Mouse (Mus musculus): ENCODE results near the gene Agbl1. TPM values are rescaled to one million over a fixed set of nuclear protein-coding genes. Genes with fewer than 3 reads are reported as not detected.
"Not testable (repeated sequence)": the region's sequence is repeated elsewhere in the genome, so short reads cannot be mapped to it uniquely, and the experiment has no call there.

Gene Agbl1
- total RNA-seq (2017) = 0.10 to 0.19 TPM in 2 of 3 replicates, not detected in the other

DNA sequence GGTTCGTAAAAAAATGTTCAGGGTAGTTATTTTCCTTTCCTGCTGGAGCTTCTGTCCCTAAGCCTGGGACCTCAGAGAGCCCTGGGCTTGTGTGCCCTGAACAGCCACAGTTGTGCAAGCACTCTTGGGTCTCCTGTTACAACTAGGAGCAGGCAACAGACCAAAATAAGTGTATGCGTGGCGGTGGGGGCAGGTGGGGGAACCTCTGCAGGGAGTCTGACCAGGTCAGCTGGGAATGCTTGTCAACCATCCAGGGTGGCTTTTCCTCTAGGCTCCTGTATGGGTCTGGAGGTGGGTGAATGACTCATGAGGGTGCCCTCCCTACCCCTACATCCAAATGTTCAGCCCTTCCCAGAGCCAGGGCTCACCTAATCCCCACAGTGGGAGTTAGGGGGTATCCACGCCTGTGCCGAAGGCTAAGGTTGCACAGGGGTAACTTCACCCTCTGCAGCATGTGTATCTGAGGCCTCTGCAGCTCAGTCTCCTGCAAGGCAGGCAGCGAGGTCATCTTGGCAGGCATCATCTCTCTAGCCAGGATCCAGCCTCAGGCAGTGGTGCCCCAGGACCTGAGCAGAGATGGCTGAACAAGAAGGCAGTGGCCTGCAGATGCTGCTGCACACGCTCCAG, at the start of gene Agbl1:
Agbl1 (plus strand) TSS at position 577 of the 627 bp plus-strand sequence.
- no peak for ATAC-seq (replicated peaks; ENCODE audit: insufficient number of reproducible peaks, low FRiP score, low TSS enrichment, poor library complexity, severe bottlenecking)

- no peak for ATAC-seq (replicated peaks; ENCODE audit: insufficient number of reproducible peaks, low FRiP score, low TSS enrichment, poor library complexity, severe bottlenecking)
Observed at GRCm38 (mm10) chr7:76185005-76185658, 44.6 kb upstream of the Agbl1 start.

- ATAC-seq (replicated peaks; ENCODE audit: insufficient number of reproducible peaks, low FRiP score, low TSS enrichment, poor library complexity, severe bottlenecking) = no peak
Observed at GRCm38 (mm10) chr7:76185681-76186121, 44.0 kb upstream of the Agbl1 start.

DNA sequence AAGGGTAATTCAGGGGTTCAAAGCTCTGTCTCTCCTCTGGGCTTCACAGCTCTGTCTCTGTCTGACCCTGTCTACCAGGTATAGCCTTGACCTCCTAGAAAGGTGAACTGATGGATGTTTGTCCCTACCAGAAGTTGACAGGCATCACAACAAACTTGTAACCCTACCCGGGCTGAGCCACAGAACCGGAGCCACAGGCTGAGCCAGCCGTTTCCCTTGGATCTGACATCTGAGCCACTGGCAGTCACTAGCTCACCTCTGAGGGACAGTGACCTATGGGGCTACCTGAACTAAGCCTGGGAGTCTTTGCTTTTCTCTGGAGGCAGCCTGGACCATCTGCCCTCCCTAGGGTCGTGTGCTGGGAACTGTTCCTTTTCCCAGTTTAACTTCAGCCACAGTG, 11.1 kb upstream of the Agbl1 start:
- ATAC-seq (replicated peaks; ENCODE audit: insufficient number of reproducible peaks, low FRiP score, low TSS enrichment, poor library complexity, severe bottlenecking) = no peak

GRCm38 (mm10) chr7:76219797-76220469, 9.8 kb upstream of the Agbl1 start:
- ATAC-seq (replicated peaks; ENCODE audit: insufficient number of reproducible peaks, low FRiP score, low TSS enrichment, poor library complexity, severe bottlenecking) = no peak

DNA sequence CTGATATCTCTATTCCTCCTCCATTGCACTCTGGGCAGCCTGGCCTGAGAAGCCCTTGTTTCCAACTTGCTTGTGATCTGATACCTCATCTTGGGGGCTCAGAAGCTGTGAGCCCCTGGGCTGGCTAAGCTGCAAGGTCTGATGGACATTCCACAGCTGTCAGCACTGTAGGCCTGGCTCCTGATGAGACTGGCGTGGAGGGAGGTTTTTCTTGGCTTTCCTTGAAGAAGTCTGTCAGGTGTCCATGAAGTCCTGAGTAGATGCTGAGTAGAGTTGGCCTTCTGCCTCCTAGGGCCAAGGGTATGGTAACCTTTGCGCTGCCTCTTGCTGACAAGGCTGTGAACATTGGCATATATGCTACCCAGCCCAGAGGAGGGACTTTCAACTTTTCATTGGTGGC, 7.0 kb upstream of the Agbl1 start:
- ATAC-seq (replicated peaks; ENCODE audit: insufficient number of reproducible peaks, low FRiP score, low TSS enrichment, poor library complexity, severe bottlenecking) = no peak

DNA sequence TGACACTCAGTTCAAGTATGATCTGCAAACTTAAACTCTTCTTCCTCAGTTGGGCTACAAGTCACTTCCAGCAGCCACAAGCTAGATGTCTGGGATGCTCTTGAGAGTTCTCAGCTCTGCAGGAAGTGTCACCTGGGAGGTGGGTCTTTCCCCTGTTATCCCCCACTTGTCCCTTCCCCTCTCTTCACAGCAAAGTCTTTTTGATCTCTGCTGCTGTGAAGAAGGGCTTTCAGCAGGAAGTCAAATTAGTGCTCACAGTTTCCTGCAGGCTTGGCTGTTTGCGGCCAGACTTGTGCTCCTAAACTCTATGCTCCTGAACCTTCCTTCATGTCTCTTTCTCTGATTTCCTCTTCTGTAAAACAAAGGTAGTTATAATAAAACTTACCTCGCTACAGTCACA, 806 bp upstream of the Agbl1 start:
- no peak for ATAC-seq (replicated peaks; ENCODE audit: insufficient number of reproducible peaks, low FRiP score, low TSS enrichment, poor library complexity, severe bottlenecking)

DNA sequence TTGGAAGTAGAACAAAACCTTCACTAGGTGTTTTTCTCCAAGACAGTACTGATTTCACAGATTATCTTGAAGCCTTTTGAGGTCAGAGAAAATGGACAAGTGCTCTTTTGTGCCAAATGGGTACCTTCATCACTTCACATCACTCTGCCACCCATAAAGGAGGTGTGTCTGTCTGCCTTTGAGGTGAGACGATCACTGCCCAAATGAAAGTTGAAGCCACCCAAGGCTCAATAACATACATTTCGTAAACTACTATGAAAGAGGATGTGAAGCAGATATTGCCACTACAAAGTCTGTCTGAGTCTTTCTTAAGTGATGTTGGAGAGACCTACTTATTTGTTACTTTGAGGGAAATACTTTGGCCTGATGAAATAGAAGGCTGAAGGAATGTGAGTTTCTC, 4.6 kb downstream of the Agbl1 start:
- ATAC-seq (replicated peaks; ENCODE audit: insufficient number of reproducible peaks, low FRiP score, low TSS enrichment, poor library complexity, severe bottlenecking) = no peak

GRCm38 (mm10) chr7:76237497-76237896, 7.8 kb downstream of the Agbl1 start:
- no peak for ATAC-seq (replicated peaks; ENCODE audit: insufficient number of reproducible peaks, low FRiP score, low TSS enrichment, poor library complexity, severe bottlenecking)

DNA sequence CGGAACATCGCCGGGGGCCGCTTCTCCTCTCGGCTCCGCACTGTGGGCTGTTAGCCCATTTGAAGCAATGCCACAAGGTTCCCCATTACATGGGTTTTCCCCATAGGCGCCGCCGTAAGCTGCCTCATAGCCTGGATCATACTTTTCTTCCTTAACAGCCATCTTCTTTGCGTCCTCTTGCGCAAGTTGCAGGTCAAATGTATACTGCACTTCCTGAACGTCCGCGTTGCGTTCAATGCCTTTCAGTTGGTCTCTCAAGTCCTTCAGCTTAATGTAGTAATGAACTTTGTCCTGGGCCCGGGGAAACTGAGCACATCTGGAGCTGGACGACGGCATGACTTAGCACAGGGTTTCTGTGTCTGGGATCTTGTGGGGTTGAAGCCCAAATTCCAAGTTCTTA, 15.2 kb downstream of the Agbl1 start:
- not testable (repeated sequence) for ATAC-seq (replicated peaks; ENCODE audit: insufficient number of reproducible peaks, low FRiP score, low TSS enrichment, poor library complexity, severe bottlenecking)

GRCm38 (mm10) chr7:76275061-76275460, 45.4 kb downstream of the Agbl1 start:
- ATAC-seq (replicated peaks; ENCODE audit: insufficient number of reproducible peaks, low FRiP score, low TSS enrichment, poor library complexity, severe bottlenecking) = no peak

- ATAC-seq (replicated peaks; ENCODE audit: insufficient number of reproducible peaks, low FRiP score, low TSS enrichment, poor library complexity, severe bottlenecking) = no peak
Observed at GRCm38 (mm10) chr7:76282831-76283230, 53.1 kb downstream of the Agbl1 start.

DNA sequence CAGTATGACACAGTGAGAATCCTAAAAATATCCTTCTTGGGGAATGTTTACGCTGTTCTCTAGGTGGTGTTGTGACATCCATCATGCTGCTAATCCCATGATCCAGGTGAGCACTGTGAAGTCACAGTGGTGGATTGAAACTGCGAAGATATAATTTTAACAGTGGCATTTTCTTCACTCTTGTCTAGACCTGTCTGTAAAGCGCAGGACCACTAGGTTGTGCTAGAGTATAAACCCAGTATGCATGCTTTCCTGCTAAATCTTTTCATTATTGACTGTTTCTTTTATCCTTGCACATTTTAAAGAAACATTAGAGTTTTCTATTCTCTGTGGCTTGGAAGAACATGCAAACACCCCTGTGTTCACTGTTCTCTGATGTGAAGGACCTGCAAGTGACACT, 57.8 kb downstream of the Agbl1 start:
- ATAC-seq (replicated peaks; ENCODE audit: insufficient number of reproducible peaks, low FRiP score, low TSS enrichment, poor library complexity, severe bottlenecking) = no peak

DNA sequence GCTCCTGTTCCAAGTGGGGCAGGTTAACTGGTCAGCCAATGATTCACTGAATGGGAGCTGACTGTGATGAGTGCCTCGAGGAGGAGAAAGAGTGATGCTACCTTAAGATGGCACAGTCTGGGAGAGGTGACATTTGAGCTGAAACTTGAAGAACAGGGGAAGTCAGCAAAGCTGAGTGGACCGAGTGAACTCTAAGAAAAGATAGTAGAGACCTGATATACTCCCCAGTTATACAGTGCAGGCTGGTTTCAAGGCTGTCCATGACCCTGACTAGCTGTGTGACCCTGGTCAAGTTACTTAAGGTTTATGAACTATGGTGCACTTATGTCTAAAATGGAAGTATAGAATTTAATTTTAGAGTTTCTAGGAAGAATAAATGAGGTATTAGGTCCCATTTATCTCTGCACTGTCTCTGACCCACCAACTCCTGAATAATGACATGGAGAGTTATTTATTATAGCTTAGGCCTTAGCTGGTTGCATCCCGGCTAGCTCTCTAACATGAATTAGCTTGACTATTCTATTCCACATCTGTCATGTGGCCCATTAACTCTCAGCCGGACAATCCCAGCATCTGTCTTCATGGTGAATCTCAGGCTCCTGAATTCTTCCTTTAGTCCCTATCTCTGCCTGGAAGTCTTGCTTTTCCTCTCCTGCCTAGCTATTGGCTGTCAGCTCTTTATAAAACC, 92.3 kb downstream of the Agbl1 start:
- no peak for ATAC-seq (replicated peaks; ENCODE audit: insufficient number of reproducible peaks, low FRiP score, low TSS enrichment, poor library complexity, severe bottlenecking)

- ATAC-seq (replicated peaks; ENCODE audit: insufficient number of reproducible peaks, low FRiP score, low TSS enrichment, poor library complexity, severe bottlenecking) = no peak
Observed at GRCm38 (mm10) chr7:76326091-76326490, 96.4 kb downstream of the Agbl1 start.

DNA sequence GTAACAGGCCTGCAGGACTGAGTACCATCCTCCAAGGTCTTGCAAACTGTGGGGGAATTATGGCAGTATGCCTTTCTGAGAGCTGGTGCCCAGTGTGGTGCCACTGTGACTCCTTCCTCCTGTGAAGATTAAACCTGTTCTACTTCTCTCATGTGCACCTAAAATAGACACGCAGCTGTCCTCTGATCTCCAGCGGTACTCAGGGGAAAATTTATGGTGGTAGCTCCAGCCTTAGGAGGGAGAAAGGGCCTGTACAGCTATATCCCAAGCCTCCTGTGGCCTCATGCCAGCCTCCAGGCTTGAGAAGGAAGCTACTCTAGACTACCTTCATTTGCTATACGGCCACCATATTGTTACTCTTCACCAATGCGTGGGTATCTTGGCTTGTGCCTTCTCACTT, 109.6 kb downstream of the Agbl1 start:
- ATAC-seq (replicated peaks; ENCODE audit: insufficient number of reproducible peaks, low FRiP score, low TSS enrichment, poor library complexity, severe bottlenecking) = no peak

DNA sequence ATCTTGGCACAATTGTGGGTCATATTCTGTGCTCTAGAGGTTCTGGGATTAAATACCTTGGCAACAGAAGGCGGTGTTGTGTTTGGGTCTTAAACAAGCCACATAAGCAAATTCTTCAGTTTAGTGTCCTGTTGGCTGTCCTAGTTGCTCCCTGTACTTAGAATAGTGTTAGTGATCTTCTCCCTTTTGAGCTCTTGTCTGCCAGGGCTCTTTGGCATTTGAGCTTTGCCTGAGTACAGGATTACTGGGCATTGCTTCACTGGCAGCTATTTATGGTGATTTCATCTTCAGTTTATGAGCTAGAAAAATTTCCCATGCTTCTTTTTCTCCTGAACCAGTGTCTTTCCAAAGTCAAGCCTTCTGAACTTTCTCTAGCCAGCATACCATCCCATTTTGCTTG, 111.9 kb downstream of the Agbl1 start:
- ATAC-seq (replicated peaks; ENCODE audit: insufficient number of reproducible peaks, low FRiP score, low TSS enrichment, poor library complexity, severe bottlenecking) = no peak

- no peak for ATAC-seq (replicated peaks; ENCODE audit: insufficient number of reproducible peaks, low FRiP score, low TSS enrichment, poor library complexity, severe bottlenecking)
Observed at GRCm38 (mm10) chr7:76353469-76353868, 123.8 kb downstream of the Agbl1 start.

- ATAC-seq (replicated peaks; ENCODE audit: insufficient number of reproducible peaks, low FRiP score, low TSS enrichment, poor library complexity, severe bottlenecking) = no peak
Observed at GRCm38 (mm10) chr7:76354510-76354909, 124.8 kb downstream of the Agbl1 start.
